Mouse (Mus musculus) ovary, postnatal 14 days (tissue): ENCODE results near the gene Rab31.

Experiments used
- DNase-seq: peaks from one replicate; pipeline ENCODE4 v3.0.0; 2022; ENCODE audit warnings: low spot score

Gene Rab31

GRCm38 (mm10) chr17:65783182-65784161 is 10.9 kb upstream of the Rab31 start:
- DNase-seq, result peak; percentile 58

- peak; percentile 67 for DNase-seq
Measured at GRCm38 (mm10) chr17:65782551-65783141, 10.1 kb upstream of the Rab31 start, which contains the start of gene Ppp4r1. Gene Ppp4r1 (plus strand): TSS chr17:65782573.

- no peak for DNase-seq
Measured at GRCm38 (mm10) chr17:65780970-65781369, 8.4 kb upstream of the Rab31 start.

GRCm38 (mm10) chr17:65777461-65777860 is 4.9 kb upstream of the Rab31 start:
- no peak for DNase-seq

- DNase-seq, result no peak
Measured at GRCm38 (mm10) chr17:65776228-65776627, 3.7 kb upstream of the Rab31 start.

GRCm38 (mm10) chr17:65774439-65774838 is 1.9 kb upstream of the Rab31 start:
- DNase-seq, result no peak

GRCm38 (mm10) chr17:65773617-65774016 is 1.1 kb upstream of the Rab31 start:
- DNase-seq, result no peak

- DNase-seq, result no peak
Measured at GRCm38 (mm10) chr17:65770982-65771915, 1.3 kb downstream of the Rab31 start.

- DNase-seq, result no peak
Measured at GRCm38 (mm10) chr17:65768486-65768885, 4.1 kb downstream of the Rab31 start.

- no peak for DNase-seq
Measured at GRCm38 (mm10) chr17:65763221-65763620, 9.3 kb downstream of the Rab31 start.

- DNase-seq, result no peak
Measured at GRCm38 (mm10) chr17:65757150-65757549, 15.4 kb downstream of the Rab31 start.

- no peak for DNase-seq
Measured at GRCm38 (mm10) chr17:65755857-65756256, 16.7 kb downstream of the Rab31 start.

- DNase-seq, result no peak
Measured at GRCm38 (mm10) chr17:65753130-65753529, 19.4 kb downstream of the Rab31 start.

- no peak for DNase-seq
Measured at GRCm38 (mm10) chr17:65750301-65750700, 22.3 kb downstream of the Rab31 start.

- no peak for DNase-seq
Measured at GRCm38 (mm10) chr17:65749803-65750202, 22.7 kb downstream of the Rab31 start.

GRCm38 (mm10) chr17:65748997-65749396 is 23.6 kb downstream of the Rab31 start:
- no peak for DNase-seq

- no peak for DNase-seq
Measured at GRCm38 (mm10) chr17:65746314-65746713, 26.2 kb downstream of the Rab31 start.

- no peak for DNase-seq
Measured at GRCm38 (mm10) chr17:65743664-65744330, 28.8 kb downstream of the Rab31 start.

- DNase-seq, result no peak
Measured at GRCm38 (mm10) chr17:65742969-65743368, 29.6 kb downstream of the Rab31 start.

GRCm38 (mm10) chr17:65742245-65742905 is 30.2 kb downstream of the Rab31 start:
- no peak for DNase-seq

- DNase-seq, result no peak
Measured at GRCm38 (mm10) chr17:65741565-65741964, 31.0 kb downstream of the Rab31 start.
